Mouse (Mus musculus) right cerebral cortex, postnatal 36 days (tissue): Measurements from ENCODE around the gene Rasl2-9.
"Not testable (repeated sequence)": the region's sequence is repeated elsewhere in the genome, so short reads cannot be mapped to it uniquely, and the experiment has no call there.

Experiments
- DNase-seq, 2 experiments: peaks; one replicate each; pipeline ENCODE4 v3.0.0; 2022; ENCODE audit warnings: low spot score in 2 of 2, mixed read lengths in 1 of 2

Rasl2-9 gene

DNA sequence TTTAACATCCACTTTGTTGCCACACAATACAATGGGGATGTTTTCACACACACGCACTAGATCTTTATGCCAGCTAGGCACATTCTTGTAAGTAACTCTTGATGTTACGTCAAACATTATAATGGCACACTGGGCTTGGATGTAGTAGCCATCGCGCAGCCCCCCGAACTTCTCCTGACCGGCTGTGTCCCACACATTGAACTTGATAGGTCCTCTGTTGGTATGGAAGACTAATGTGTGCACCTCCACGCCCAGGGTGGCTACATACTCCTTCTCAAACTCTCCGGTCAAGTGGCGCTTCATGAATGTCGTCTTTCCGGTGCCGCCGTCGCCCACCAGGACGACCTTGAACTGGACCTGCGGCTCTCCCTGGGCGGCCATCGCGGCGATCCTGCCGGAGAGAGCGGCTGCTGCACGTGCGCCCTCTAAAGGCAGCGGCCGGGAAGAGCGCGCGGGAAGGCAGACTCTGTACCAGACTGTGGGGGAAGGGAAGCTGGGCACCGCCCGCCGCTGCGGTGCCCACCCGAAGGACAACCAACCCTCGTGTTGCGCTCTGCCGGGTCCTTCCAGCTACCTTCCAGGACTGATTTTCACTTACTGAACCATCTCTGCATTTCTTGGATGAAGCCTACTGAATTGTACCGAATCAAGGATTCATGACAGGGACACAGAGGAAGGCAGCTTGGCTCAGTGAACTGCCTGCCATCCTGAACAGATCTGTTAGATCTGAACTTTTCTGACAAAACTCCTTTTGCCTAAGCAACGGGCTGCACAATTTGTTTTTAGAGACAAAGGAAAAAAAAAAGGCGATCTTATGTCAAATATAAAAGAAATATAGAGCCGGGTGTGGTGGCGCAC, at the start of gene Rasl2-9:
Gene Rasl2-9 (minus strand): TSS at position 402 of the 858 bp plus-strand sequence.
- DNase-seq, result peak; percentile 42 to 66

DNA sequence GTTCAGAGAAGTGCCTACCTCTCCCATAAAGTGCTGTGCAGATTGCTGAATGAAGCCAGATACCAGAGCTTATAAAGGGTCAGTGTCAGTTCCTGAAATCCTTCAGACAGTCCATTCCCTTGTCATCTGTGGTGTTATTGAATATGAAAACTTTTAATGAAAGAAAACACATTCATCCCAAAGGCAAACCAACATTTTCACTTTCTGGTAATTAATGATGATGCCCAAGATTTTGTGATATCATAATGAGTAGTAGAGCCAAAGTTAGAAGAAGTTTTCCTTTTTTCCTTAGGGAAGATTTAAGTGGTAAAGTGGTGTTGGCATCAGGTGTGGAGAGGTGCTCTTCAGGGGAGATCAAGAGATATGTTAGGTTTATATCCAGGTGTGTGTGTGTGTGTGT, 23.8 kb upstream of the Rasl2-9 start, which contains the start of gene Vmn1r55:
Gene Vmn1r55 (minus strand): TSS at position 101 of the 400 bp plus-strand sequence.
- not testable (repeated sequence) for DNase-seq

DNA sequence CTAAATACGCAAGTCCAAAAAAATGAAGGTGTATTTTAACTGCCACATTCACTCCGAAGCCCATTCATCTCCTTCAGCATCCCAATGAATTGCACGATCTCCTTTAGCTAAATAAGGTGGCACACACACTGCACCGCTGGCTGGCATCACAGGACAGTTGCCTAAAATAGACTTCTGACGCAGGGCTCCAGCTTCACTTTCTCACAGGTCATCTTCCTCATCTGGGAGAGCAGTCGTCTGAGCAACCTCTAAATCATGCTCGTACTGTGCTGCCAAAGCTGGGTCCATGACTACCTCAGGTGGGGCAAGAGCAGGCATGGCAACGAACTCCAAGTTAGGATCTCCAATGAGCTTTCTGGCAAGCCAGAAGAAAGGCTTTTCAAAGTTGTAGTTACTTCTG, 672 bp downstream of the Rasl2-9 start:
- DNase-seq, result no peak

DNA sequence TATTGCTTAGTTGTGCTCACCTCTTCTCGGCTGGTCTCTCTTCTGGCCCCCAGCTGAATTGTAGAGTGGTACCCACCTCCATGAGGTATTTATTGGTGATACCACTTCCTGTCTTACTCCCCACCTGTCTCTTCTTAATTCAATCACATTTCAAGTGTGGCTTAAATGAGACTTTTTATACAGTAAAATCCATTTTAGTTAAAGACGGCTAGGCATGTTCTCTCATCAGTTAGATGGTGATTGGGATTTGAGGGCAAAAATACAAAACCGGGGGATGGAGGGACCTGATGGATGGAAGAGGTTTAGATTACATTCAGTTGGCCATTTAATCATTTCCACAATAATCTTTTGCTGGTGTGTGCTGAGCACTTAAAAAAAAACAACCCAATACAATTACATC, 8.9 kb downstream of the Rasl2-9 start, which contains the start of gene Rfpl4:
Gene Rfpl4 (minus strand): TSS at position 101 of the 400 bp plus-strand sequence.
- DNase-seq, result no peak

DNA sequence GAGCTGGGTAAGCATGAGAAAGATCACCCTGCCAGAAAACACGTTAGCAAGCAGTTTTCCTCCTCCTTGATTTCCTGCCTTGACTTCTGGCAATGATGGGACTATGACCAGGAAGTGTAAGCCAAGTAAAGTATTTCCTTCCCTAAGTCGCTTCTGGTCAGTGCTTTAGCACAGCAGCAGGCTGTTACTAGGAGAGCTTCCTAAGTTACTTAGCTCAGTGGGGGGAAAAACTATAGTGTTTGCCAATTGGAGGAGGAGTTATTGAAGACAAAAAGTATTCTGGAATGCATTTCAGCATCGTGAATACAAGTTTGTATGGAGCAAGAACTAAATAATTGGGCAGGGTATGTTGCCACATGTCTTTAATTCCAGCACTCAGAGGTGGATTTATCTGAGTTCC, 13.0 kb downstream of the Rasl2-9 start:
- no peak for DNase-seq

DNA sequence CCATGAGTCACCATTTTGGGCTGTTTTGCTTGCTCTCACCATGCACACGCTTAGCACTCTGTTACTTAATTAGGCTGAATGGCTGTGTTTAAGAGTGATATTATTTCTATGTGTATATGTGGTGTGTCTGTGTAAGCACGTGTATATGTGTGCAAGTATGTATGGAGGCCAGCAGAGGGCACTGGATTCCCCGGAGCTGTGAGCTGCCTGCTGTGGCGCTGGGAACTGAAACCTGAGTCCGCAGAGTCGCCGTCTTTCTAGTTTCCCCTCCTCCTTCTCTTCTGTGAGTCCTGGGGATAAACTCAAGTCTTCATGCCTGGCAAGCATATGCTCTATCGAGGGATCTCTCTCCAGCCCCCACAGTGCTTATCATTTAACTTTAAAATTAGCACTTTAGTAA, 16.4 kb downstream of the Rasl2-9 start:
- DNase-seq, result no peak

DNA sequence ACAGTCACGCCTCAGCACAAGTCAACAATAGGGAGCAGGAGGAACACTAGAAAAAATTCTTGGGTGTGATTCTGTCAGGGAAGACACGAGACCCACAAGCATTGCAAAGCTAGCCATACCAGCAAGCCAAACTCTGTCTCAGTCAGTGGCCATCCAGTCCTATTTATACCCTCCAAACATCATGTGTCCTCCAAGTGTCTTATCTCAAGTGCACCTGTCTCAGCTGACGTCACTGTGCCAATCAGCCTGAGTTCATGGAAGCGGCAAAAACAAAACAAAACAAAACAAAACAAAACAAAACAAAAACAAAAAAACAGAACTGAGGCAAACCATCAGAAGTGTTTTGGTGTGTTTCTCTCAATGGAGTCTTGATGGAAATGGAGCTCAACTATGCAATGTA, 17.5 kb downstream of the Rasl2-9 start:
- DNase-seq, result no peak

DNA sequence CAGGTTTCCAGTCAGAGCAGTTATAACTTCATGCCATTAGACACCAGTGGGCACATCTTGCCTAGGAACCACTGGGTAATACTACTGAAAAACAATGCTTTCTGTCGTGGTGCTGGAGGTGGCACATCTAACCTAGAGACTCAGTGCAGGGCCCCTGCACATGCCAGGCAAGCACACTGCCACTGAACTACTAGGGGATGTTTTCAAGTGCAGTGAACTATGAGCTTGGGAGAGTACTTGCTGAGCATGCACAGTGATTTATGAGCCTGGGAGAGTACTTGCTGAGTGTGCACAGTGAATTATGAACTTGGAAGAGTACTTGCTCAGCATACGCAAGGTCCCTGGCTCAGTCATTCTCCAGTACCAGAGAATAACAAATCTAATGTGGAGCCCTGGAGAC, 23.2 kb downstream of the Rasl2-9 start:
- DNase-seq, result no peak

DNA sequence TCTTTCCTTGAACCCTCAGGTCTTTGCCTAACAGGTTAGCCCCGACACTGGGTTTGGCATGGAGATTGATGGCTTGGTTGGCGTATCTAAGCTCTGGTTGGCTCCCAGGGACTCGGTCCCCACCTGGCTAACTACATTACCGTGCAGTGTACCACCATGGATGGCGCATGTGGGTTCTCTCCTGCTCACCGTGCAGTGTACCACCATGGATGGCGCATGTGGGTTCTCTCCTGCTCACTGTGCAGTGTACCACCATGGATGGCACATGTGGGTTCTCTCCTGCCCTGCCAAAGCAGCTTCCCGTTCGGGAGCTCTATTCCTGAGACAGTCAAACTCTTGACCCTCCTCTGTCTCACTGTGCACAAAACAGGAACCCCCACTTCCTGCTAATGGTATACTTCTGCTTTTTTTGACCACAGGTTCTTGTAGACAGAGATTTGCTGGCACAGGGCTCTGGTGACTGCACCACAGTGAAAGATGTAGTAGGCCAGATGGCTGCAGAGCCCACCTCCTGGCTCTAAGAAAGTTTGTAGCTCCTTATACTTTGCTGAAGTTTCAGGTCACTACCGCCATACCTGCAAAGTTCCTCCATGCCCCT, 24.6 kb downstream of the Rasl2-9 start:
- DNase-seq, result no peak

DNA sequence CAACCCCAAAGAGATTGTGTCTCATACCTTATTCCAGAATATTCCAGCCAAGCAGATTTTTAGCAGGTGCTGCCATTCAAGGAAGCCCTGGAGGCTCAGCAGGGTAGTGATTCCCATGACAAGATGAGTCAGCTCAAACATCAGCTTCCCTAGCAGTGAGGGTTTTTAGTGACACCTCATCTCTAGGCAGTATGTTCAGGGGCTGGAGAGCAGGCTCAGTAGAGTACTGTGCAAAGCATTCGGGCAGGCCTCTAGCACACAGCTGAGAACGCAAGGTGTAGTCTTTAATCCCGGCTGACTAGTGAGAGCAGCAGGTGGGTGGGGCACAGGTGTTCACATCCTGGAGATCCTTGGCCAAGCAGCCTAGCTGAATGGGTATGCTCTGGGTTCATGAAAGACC, 26.0 kb downstream of the Rasl2-9 start:
- DNase-seq, result no peak

DNA sequence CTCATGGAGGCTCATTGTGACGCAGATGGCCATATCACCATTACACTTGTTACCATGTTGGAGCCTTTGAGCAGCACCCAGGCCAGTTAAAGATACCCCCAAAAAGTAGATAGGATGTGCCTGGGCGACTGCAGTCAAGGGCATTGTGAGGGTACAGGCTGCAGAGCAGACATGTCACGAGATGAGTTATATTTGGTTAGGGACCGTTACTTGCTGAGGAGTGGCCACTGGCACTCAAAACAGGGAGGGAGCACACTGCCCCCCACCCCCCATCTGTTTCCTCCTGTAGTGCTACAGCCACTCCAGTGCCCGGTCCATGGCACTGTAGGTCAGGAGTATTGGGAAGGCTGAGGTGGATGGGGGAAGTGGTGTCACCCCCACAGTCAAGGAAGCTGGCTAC, 27.0 kb downstream of the Rasl2-9 start:
- no peak for DNase-seq

DNA sequence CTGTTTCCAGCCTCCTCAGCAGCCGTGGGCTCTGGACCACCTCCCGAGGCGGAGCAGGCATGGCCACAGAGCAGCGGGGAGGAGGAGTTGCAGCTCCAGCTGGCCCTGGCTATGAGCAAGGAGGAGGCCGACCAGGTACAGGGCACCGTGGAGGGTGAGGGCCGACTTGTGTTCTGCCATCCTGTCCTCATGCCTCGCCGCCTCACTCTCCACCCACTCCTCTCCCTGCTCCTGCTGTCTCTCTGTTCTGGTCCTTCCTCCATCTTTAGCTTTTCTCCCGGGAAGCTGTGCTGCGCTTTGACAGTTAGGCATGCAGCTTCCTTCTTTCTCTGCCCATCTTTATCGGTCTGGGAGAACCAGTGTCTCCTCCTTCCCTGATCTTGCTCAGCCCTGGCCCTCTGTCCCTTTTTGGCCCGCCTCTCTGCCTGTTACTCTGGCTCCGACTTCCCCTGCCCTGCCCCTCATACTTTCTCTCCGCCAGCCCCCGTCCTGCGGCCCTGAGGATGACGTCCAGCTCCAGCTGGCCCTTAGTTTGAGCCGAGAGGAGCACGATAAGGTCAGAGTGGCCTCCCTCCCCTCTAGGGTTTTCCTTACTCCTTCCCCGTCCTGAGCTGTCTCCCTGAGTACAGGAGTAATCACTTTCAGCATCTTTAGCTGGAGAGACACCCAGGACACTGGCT, 32.8 kb downstream of the Rasl2-9 start:
- DNase-seq, result peak in 1 of 2 experiments; percentile 45

DNA sequence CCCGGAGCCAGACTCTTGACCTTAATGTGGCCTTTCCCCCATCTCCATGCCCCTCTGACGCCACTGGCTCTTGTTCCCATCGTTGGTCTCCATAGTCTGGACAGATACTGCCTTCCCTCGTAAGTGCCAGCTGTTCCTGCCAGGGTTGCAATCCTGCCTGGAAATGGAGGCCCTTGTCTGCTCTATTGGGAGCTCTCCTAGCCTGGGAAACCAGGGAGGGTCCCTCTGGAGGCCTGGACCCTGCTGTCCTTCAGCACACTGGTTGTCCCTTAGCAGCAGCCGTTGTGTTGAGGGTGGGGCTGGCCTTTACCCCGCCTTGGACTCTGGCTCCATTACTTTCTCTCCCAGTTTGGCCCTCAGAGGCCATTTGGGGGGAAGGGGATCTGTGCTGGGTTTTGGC, 33.4 kb downstream of the Rasl2-9 start:
- DNase-seq, result no peak

DNA sequence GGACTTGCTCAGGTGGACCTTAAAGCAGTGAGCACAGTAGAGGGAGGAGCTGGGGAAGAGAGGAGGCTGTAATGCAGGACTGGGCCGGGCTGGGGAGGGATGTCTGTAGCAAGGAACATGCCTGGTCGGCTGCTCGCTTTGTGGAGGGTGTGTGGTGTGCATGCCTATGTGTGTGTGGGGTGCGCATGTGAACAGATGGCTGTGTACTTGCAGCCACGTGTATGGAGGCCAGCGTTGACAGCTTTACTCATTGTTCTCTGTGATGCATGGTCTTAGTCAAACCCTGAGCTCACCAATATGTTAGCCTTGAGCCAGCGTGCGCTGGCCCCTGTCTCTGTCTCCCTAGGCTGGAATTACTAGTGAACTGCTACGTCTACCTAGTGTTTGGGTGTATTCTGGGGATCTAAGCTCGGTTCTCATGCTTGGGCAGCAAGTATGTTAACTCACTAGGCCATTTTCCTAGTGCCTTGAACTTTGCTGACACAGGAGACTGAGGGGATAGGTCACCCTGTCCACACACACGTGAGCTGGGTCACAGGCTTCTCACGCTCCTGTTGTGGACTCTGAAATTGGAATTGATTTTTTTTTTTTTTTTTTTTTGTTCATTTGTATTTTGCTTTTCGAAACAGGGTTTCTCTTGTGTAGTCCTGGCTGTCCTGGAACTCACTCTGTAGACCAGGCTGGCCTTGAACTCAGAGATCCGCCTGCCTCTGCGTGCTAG, 34.6 kb downstream of the Rasl2-9 start:
- peak; percentile 49 to 69 for DNase-seq

DNA sequence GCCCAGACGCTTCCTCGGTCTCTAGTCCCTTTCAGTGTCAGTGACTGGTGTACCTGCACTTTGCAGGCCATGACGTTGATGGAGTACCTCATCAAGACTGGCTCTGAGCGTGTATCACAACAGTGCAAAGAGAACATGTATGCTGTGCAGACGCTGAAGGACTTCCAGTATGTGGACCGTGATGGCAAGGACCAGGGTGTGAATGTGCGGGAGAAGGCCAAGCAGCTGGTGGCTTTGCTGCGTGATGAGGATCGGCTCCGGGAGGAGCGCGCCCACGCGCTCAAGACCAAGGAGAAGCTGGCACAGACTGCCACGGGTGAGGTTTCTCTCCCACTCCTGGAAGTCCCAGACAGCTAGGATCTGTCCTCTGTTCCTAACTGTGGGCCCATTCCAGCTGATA, 35.9 kb downstream of the Rasl2-9 start:
- peak; percentile 53 to 73 for DNase-seq

DNA sequence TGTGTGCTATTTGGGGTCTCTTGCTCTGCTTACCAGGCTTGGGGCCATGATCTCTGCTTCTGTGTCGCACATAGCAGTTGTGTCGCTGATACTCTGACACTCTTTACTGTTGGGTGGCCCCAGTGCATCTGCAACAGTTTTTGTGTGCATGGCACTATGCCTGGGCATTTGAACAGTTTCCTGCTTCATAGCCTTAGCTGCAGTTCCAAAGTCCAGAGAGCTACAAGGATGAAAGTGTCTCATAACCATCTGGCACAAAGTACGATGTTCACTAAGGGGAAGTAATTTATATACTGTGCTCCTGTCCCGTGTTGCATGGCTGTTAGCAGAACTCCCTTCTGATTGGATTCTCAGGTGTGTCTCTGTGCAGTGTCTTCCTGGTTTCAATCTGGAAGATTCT, 37.9 kb downstream of the Rasl2-9 start:
- no peak for DNase-seq

DNA sequence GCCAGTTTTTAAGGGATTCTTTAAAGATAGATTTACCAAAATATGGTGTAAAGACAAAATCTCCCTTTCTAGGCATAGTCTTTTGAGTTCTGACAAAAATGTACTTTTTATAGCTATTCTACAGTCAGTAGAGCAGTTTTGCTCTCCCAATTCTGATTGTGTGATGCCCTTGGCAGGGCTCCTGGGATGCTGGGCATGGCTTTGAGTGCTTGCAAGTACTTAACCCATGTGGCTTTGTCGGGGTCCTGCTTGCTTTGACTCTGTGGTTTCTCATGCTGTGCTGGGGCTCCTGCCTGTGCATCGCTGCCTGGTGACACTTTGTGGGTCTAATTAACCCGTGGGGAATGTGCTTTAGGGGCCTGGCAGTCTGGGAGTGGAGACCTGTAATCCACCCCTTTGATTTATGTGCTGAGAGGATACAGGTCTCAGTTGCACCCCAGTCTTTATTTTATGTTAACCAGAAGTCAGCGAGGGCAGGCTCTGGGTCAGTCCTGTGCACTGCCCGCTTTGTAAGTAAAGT, 38.8 kb downstream of the Rasl2-9 start:
- no peak for DNase-seq

DNA sequence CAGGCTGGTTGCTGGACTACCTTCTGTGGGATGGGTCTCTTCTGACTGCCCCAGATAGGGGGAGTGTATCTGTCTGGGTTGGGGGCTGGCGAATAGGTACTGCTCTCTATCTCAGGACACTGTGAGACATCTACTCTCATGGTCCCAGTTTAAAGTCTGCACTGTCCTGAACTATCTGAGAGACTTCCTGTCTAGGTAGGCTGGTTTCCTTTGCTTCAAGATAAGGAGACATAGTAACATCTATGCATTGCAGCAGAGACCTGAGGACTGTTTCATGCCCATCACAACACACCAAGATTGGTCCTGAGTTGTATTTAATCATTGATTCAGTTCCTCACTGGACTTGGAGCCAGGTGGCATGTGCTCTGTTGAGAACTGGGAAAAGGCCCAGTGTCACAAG, 40.2 kb downstream of the Rasl2-9 start:
- DNase-seq, result no peak

DNA sequence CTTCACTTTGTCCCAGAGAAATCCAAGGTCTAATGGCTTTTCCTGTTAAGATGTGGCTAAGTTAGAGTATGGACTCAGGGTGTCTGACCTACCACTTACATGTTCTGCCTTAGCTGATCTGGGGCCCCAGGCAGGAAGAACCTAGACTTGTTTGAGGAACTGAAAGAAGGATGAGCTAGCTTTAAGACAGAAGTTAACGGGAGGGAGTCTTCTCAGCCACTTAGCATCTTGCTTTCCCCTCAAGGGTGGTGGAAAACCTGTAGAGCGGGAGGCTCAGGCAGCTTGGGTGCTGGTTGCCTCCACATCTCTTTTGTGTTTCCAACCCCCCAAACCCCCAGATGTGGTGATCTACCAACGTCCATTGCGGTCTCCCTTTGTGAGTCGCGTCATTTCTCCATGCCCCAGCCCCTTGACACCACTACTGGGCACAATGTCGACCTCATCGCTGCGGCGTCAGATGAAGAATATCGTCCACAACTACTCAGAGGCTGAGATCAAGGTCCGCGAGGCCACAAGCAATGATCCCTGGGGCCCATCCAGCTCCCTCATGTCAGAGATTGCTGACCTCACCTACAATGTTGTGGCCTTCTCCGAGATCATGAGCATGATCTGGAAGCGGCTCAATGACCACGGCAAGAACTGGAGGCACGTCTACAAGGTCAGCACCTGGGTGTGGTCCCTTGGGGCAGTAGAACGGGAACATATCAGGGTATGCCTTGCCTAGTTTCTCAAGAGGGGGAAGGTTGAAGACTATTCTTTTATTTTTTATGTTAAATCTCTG, 42.2 kb downstream of the Rasl2-9 start:
- DNase-seq, result no peak

DNA sequence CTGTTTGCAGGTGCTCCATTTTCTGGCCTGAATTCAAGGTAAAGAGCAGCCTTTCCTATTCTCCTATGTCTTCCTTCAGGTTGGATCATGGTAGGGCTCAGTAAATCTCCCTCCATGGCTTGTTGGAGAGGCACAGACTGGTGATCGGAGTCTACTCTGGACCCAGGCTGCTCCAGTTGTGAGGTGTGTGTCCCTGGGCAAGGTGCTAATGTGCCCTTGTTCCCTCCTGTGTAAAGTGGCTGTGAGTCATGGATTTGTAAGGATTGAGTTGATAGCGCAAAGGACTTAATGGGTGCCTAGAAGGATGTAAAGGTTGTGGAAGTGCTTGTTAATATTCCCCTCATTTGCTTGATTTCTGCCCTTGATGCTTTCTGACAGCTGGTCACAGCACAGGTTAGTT, 43.8 kb downstream of the Rasl2-9 start:
- DNase-seq, result no peak

DNA sequence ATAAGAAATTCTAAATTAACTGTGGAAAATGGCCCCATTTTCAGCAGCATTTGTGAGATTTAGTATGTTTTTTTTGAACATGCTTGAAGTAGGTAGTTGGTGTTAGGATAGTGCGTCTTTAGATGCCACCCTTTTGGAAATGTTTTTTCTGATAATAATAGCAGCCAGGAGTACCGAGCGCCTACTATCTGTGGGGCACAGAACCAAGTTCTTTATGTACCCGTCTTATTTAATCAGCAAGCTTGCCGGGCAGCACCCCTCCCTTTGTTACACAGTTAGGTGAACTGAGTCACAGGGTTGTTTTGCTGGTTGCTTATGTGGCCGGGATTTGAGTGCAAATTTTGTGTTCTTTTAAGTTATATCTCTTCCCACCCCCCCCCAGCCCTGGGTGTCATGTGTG, 44.5 kb downstream of the Rasl2-9 start:
- no peak for DNase-seq
